Mouse (Mus musculus) adrenal gland, postnatal 14 days (tissue): ENCODE measurements around the gene Zbtb16. TPM values are rescaled to one million over a fixed set of nuclear protein-coding genes. Genes with fewer than 3 reads are reported as not detected.

ENCODE experiments used
- DNase-seq: peaks from one replicate; pipeline ENCODE4 v3.0.0; 2021; ENCODE audit warnings: mixed read lengths
- total RNA-seq: library from RNA; stranded (reverse); gene quantifications from 2 replicates; pipeline ENCODE4 v1.2.3, GENCODE M21; 2021

The Zbtb16 gene
- total RNA-seq, 1 experiment from 2014 or later: 88.9 TPM

- peak; percentile 50 for DNase-seq
Measured at GRCm38 (mm10) chr9:48644926-48645647, 190.9 kb downstream of the Zbtb16 start.

- DNase-seq: no peak
Measured at GRCm38 (mm10) chr9:48644376-48644775, 191.6 kb downstream of the Zbtb16 start.

GRCm38 (mm10) chr9:48641636-48642035 lies 194.4 kb downstream of the Zbtb16 start:
- no peak for DNase-seq

- no peak for DNase-seq
Measured at GRCm38 (mm10) chr9:48640881-48641280, 195.1 kb downstream of the Zbtb16 start.

GRCm38 (mm10) chr9:48638176-48638803 lies 197.7 kb downstream of the Zbtb16 start:
- DNase-seq: no peak

- DNase-seq: no peak
Measured at GRCm38 (mm10) chr9:48637161-48637560, 198.9 kb downstream of the Zbtb16 start.

GRCm38 (mm10) chr9:48635576-48636350 lies 200.3 kb downstream of the Zbtb16 start:
- no peak for DNase-seq

DNA sequence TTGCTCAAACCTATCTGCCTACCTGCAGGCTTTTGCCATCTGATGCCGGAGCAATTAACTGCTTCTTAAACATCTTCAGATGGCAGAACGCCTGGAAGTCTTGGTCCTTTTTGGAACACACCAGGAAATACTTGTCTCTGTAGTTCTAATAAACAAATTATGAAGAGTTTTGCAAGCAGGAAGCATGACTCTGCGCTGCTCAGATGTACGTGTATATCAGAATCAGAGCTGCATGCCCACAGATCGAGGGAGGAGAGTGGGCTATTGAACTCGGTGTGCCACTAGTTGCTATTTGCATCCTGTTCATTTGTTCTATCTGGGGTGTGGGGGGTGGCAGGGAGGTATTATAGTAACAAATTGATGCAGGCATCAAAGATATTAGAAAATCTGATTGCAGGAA lies 202.9 kb downstream of the Zbtb16 start:
- DNase-seq: no peak

DNA sequence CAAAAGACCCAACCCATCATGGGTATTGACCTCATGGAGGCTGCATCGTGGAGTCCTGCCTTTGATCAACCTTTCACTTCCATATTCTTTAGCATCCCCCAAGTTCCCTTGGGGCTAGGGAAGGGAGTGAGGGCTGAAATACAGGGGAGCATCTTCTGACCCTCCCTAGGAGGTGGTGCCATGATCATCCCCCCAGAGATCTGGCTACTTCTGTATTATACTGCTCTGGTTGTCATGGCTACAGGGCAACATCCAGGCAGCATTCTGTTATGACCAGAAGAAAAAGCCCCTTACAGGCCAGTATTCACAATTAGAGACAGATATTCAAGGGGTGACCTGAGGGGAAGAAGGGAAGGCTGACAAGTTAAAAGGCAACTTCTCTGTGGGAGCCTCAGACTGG lies 216.8 kb downstream of the Zbtb16 start:
- no peak for DNase-seq

GRCm38 (mm10) chr9:48618589-48618988 lies 217.4 kb downstream of the Zbtb16 start:
- peak; percentile 84 for DNase-seq

GRCm38 (mm10) chr9:48618111-48618510 lies 217.9 kb downstream of the Zbtb16 start:
- peak; percentile 80 for DNase-seq

- no peak for DNase-seq
Measured at GRCm38 (mm10) chr9:48617511-48618010, 218.5 kb downstream of the Zbtb16 start.

DNA sequence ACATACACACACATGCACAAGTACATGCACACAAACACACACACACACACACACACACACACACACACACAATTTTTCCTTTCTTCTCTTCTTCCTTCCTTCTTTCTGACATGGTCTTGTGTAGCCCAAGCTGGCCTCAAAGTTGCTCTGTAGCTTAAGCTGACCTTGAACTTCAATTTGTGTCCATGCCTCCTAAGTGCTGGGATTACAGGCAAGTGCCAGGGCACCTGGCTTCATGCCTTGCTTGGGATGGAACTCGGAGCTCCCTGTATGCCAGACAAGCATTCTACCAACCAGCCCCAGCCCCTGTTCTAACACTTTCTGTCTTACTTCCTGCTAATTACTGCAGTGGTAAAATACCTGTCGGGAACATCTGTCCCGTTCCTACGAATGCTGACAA lies 222.8 kb downstream of the Zbtb16 start:
- DNase-seq: peak; percentile 39

GRCm38 (mm10) chr9:48612542-48612941 lies 223.5 kb downstream of the Zbtb16 start:
- DNase-seq: peak; percentile 23

DNA sequence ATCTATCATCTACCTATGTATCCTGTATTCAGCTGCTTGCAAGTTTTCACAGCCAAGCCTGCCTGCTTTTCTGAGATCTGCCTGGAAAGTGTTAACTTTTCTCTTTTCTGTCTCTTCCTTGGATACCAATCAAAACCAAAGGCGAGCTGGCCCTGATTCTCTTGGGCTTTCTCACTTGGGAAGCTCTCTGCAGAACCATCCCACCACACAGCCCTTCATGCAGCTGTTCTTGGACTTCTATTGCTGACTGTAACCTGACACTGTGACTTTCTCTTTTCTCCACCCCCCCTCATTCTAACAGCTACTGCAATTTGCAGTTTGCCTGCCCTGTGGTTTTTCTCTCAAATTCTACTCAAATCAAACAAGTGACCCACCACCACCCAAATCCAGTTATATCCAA lies 225.0 kb downstream of the Zbtb16 start:
- DNase-seq: no peak

DNA sequence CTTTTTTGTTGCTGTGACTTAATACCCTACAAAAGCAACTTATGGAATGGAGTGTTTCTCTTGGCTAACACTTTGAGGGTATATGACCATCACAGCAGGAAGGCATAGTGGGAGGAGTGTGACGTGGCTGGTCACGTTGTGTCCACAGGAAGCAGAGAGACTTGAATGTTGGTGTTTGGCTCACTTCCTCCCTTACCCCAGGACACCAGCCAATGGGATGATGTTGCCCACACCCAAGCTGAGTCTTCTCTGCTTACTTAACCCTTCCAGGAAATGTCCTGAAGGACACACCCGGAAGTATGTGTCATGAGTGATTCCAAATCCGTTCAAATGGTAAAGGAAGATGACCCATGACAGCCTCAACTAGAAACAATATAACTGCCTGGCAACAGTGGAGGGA lies 226.3 kb downstream of the Zbtb16 start:
- DNase-seq: no peak

DNA sequence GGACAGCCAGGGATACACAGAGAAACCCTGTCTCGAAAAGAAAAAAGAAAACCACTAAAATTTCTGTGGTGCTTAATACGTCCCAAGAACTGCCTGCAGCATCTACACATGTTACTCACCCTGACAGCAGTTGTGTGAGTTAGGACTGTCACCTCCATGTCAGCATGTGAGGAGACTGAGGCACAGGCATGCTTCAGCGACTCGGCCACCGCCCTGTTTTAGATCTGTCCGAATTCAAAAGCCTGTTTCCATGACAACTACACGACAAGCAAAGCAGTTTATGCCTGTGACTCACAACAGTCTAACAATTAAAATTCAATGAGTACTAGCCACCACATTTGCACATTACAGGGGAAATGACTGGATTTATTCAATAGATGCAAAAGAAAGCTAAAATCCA lies 228.6 kb downstream of the Zbtb16 start:
- no peak for DNase-seq

DNA sequence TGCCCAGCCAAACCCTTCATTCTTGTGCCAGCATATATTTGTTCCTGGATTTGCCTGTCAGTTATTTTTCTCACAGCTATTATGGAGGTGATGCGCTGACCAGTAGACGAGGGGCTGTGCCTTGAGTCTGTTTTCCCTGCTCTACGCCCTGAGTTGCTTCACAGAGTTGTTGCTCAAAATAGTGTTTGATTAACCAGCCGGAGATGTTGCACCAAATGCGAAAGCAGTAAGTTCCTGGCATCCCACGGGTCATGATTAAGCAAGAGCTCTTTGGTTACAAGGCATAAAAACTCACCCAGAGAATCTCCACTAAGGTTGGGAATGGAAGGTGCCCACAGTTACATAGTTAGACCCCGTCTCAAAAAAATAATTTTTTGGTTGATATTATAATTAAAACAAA lies 229.9 kb downstream of the Zbtb16 start:
- peak; percentile 48 for DNase-seq

GRCm38 (mm10) chr9:48605697-48606096 lies 230.3 kb downstream of the Zbtb16 start:
- no peak for DNase-seq

GRCm38 (mm10) chr9:48604939-48605598 lies 231.0 kb downstream of the Zbtb16 start, which contains the start of gene Nnmt:
TSS of gene Nnmt (minus strand) at chr9:48605153.
- no peak for DNase-seq
